Mouse (Mus musculus): Measurements from ENCODE around the gene 1700037H04Rik. TPM values are rescaled to one million over a fixed set of nuclear protein-coding genes. Genes with fewer than 3 reads are reported as not detected.

Gene 1700037H04Rik
- polyA plus RNA-seq, 1 experiment from 2014 or later, result 135 TPM

DNA sequence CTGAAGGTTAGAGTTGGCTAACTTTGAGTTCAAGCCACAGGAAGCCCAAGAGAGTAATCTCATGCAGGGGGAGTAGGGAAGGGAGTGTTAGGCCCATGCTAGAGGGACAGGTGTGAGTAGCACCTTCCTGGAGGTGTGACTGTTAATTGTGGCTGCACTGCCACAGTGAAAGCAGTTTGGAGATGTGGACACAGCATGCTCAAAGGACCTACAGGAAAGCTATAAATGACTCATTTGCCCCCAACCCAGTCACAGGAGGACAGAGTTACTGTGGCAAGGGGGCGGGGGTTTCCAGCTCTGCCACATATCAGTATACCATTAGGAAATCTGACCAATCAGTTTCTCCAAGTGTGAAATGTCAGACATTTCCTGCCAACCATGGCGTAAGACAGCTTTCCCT is 14.3 kb downstream of the 1700037H04Rik start:
- Histone ChIP-seq H3K4me3 (replicated peaks) (no peak overlapping the region), H3K36me3 (replicated peaks) (peaks cover 79% of the 10 kb centered on the region), H3K9ac (no peak overlapping the region), H3K27me3 (no peaks in the 10 kb centered on the region), H3K4me1 (replicated peaks) (peaks cover 28% of the 10 kb centered on the region), H3K27ac (replicated peaks) (no peak overlapping the region), H3K9me3 (replicated peaks) (no peaks in the 10 kb centered on the region), H3K4me2 (no peak overlapping the region)
- WGBS (ENCODE audit: insufficient replicate concordance), result 78% methylated on average over 2 of the region's 2 CpGs
- ATAC-seq (ENCODE audit: insufficient read depth), result no peak

DNA sequence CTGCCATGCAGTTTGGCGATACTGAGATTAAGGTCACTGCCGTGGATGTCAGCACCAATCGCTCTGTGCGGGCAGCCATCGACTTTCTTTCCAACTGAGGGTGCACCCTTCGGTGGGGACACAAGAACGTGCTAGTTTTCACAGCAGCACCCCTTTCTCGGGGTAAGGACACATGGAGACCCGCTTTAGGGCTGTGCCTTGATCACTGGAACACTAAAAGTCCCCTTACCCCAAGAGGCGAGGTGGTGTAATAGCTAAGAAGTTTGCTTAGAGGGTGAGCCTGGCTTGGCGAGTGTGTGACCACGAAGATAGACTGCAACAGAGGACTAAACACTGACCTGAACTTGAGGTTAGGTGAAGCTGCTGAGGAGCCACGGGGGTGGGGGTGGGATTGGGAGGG is 14.8 kb downstream of the 1700037H04Rik start:
- WGBS (ENCODE audit: insufficient replicate concordance), result 75% methylated on average over 13 of the region's 13 CpGs
- no peak for ATAC-seq (ENCODE audit: insufficient read depth)

DNA sequence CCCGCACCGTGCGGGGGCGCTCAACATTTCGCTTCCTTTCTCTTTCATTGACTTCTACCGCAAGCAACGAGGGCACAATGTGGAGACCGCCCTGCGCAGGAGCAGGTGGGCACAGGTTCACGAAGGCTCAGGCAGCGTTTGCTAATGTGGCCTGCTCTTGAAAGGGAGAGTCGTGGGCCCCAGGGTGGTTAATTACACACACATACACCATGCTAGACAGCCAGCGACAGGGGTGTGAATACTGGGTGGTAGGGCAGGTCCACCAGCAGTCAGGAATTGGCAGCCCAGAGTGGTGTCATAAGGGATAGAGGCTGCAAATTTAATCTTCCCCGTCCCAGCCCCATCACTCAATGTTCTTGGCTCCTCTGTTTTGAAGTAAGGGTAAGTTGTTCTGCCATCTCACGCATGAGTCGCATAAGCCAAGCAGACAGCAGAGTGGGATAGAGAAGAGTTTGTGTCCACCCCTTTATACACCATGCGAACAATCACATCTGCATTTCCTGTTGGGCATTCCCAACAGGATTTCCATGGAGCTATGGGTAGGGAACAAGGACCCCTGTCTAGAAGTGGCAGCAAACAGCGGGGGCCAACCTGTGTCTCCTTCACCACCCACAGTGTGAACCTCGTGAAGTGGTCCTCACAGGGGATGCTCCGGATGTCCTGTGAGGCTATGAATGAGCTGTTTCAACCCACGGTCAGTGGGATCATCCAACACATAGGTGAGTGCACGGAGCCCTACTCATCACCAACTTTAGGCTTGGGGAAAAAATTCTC is 16.7 kb downstream of the 1700037H04Rik start:
- no peak overlapping the region for H3K4me3 ChIP-seq (replicated peaks)
- H3K4me2 ChIP-seq, result peak overlapping the region; percentile 42
- WGBS (ENCODE audit: insufficient replicate concordance), result 79% methylated on average over 22 of the region's 22 CpGs
- H3K36me3 ChIP-seq (replicated peaks), result peaks cover 55% of the 10 kb centered on the region
- peak; percentile 10 for ATAC-seq (ENCODE audit: insufficient read depth)
- H3K27ac ChIP-seq (replicated peaks), result 0 out of 2 replicates have a peak overlapping the region, but pooled peaks have one; percentile 20
- H3K9ac ChIP-seq, result no peak overlapping the region
- peaks cover 43% of the 10 kb centered on the region for H3K4me1 ChIP-seq (replicated peaks)
- H3K9me3 ChIP-seq (replicated peaks), result no peaks in the 10 kb centered on the region
- no peaks in the 10 kb centered on the region for H3K27me3 ChIP-seq

More for the DNA sequence above, 14.8 kb downstream of the 1700037H04Rik start:
- H3K9ac ChIP-seq, result no peak overlapping the region
- no peak overlapping the region for H3K4me2 ChIP-seq
- no peaks in the 10 kb centered on the region for H3K27me3 ChIP-seq
- no peak overlapping the region for H3K4me3 ChIP-seq (replicated peaks)
- H3K4me1 ChIP-seq (replicated peaks), result peaks cover 31% of the 10 kb centered on the region
- peaks cover 75% of the 10 kb centered on the region for H3K36me3 ChIP-seq (replicated peaks)
- H3K27ac ChIP-seq (replicated peaks), result no peak overlapping the region
- H3K9me3 ChIP-seq (replicated peaks), result no peaks in the 10 kb centered on the region

DNA sequence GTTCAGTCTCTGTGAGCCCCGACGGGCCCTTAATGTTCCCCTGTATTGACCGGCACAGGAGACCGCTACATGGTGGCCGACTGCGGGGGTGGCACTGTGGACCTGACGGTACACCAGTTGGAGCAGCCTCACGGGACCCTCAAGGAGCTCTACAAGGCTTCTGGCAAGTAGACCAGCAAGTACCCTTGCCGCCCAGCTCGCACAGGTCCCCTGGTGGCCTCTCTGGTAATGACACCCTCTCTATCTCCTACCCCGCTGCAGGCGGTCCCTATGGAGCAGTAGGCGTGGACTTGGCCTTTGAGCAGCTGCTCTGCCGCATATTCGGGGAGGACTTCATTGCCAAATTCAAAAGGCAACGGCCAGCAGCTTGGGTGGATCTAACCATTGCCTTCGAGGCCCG is 17.3 kb downstream of the 1700037H04Rik start:
- Histone ChIP-seq H3K4me1 (replicated peaks) (peaks cover 47% of the 10 kb centered on the region), H3K36me3 (replicated peaks) (peaks cover 49% of the 10 kb centered on the region), H3K4me3 (replicated peaks) (no peak overlapping the region), H3K9me3 (replicated peaks) (no peaks in the 10 kb centered on the region), H3K4me2 (peak overlapping the region; percentile 42), H3K27ac (replicated peaks) (peak overlapping the region; percentile 48; the same call in 1 of the 2 replicates), H3K27me3 (no peaks in the 10 kb centered on the region), H3K9ac (no peak overlapping the region)
- WGBS (ENCODE audit: insufficient replicate concordance), result 25% methylated on average over 18 of the region's 18 CpGs
- peak; percentile 78 for ATAC-seq (ENCODE audit: insufficient read depth)

DNA sequence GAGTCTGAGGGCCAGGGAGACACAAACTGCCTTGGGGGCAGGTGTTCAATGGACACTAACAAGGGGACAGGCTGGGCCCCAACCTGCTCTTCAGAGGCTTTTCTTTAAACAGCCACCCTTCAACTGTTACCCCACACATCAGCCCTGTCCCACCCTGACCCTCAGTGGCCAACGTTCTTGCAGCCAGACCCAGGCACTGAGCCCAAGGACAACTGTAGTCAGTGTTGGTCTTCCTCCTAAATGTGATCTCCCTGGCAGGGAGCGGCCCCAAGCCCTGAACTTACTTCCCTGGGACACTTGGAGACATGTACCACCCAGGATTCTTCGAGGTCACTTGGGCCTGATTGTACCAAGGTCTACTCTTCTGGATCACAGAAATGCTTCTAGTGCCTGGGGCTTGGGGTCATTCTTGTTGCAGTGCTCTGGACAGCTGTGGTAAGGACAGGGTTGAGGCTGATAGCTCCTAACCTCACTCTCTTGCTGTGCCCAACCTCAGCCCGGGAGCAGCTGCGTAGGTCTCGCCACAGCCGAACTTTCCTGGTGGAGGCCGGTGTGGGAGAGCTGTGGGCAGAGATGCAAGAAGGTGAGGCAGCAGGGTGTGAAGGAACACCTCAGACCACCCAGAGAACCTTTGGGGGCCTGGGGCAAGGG is 18.4 kb downstream of the 1700037H04Rik start:
- Histone ChIP-seq H3K9me3 (replicated peaks) (no peaks in the 10 kb centered on the region), H3K4me2 (no peak overlapping the region), H3K9ac (no peak overlapping the region), H3K36me3 (replicated peaks) (peaks cover 38% of the 10 kb centered on the region), H3K4me1 (replicated peaks) (peaks cover 55% of the 10 kb centered on the region), H3K27me3 (no peaks in the 10 kb centered on the region), H3K27ac (replicated peaks) (no peak overlapping the region; the same call in 1 of the 2 replicates), H3K4me3 (replicated peaks) (no peak overlapping the region)
- WGBS (ENCODE audit: insufficient replicate concordance), result 84% methylated on average over 8 of the region's 8 CpGs
- ATAC-seq (ENCODE audit: insufficient read depth), result no peak

DNA sequence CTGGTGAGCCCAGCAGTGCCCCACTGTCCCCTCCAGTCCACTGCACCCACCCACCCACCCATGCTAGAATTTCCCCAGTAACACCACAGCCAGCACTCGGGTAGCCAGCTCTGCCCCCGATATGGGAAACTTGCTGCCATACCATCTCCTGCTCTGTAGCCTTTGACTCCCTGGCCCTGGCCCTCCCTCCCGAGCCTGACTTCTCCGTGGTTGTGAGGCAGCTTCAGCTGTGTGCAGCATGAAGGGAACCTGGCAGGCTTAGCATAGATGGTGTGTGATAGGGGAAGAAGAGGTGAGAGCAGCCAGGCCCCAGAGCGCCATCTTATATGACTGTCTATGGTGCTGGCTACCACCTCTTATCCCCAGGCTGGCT is 19.4 kb downstream of the 1700037H04Rik start:
- Histone ChIP-seq H3K27ac (replicated peaks) (peak overlapping the region; percentile 61; the same call in 1 of the 2 replicates), H3K9ac (no peak overlapping the region), H3K4me3 (replicated peaks) (no peak overlapping the region), H3K4me1 (replicated peaks) (peaks cover 63% of the 10 kb centered on the region), H3K4me2 (no peak overlapping the region), H3K27me3 (no peaks in the 10 kb centered on the region), H3K36me3 (replicated peaks) (peaks cover 29% of the 10 kb centered on the region), H3K9me3 (replicated peaks) (no peaks in the 10 kb centered on the region)
- WGBS (ENCODE audit: insufficient replicate concordance), result 64% methylated on average over 5 of the region's 5 CpGs
- no peak for ATAC-seq (ENCODE audit: insufficient read depth)

DNA sequence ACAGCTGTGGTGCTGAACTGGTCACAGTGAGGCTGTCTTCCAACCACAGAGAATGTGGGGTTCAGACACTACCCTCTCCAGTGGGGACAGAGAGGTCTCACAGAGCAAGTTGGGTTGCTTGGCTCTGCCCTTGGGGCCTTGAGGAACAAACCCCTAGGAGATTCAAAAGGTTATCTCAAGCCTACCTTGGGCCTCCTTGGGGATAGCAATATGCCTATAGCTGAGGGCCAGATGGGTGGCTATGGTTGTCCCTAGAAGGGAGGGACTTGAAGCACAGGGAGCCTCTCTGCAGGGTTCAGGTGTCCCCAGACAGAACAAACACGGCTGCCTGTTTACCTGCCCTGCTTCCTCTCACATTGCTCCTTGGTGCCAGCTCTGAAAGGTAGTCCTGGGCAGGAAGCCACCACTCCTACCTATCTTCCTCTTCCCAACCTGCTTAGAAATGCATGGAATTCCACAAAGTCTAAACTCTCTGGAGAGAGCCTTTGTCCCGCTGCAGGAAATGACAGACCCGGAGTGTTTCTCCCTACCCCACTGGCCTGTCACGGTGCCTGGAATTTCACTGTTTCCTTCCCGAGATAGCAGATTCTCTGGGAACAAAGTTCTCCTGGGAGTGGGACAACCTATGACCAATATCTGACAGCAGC is 19.9 kb downstream of the 1700037H04Rik start:
- H3K9ac ChIP-seq, result no peak overlapping the region
- H3K4me2 ChIP-seq, result no peak overlapping the region
- H3K27ac ChIP-seq (replicated peaks), result peak overlapping the region; percentile 61
- no peaks in the 10 kb centered on the region for H3K9me3 ChIP-seq (replicated peaks)
- no peak overlapping the region for H3K4me3 ChIP-seq (replicated peaks)
- no peaks in the 10 kb centered on the region for H3K27me3 ChIP-seq
- WGBS (ENCODE audit: insufficient replicate concordance), result 67% methylated on average over 5 of the region's 5 CpGs
- H3K36me3 ChIP-seq (replicated peaks), result peaks cover 24% of the 10 kb centered on the region
- H3K4me1 ChIP-seq (replicated peaks), result peaks cover 68% of the 10 kb centered on the region
- ATAC-seq (ENCODE audit: insufficient read depth), result no peak

DNA sequence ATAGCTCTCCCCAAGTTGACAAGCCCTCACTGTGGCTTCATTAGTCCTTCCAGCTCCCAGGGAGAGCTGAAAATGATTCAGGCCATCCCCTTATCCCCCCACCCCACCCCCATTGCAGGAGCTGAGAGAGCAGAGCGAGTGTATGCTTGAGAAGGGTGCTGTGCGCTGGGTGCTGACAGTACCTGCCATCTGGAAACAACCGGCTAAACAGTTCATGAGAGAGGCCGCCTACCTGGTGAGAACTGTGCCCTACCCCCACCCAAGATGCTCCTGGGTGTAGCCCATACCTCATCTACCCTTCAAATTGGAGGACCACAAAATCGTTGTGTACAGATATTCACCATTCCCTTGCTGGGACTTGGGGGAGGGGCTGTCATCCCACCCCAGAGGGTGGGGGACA is 20.6 kb downstream of the 1700037H04Rik start:
- ATAC-seq (ENCODE audit: insufficient read depth), result no peak
- 79% methylated on average over 5 of the region's 5 CpGs for WGBS (ENCODE audit: insufficient replicate concordance)
- H3K27me3 ChIP-seq, result no peaks in the 10 kb centered on the region
- peaks cover 76% of the 10 kb centered on the region for H3K4me1 ChIP-seq (replicated peaks)
- H3K27ac ChIP-seq (replicated peaks), result peak overlapping the region; percentile 29
- H3K36me3 ChIP-seq (replicated peaks), result peaks cover 16% of the 10 kb centered on the region
- H3K4me2 ChIP-seq, result no peak overlapping the region
- H3K4me3 ChIP-seq (replicated peaks), result no peak overlapping the region
- no peak overlapping the region for H3K9ac ChIP-seq
- H3K9me3 ChIP-seq (replicated peaks), result no peaks in the 10 kb centered on the region

DNA sequence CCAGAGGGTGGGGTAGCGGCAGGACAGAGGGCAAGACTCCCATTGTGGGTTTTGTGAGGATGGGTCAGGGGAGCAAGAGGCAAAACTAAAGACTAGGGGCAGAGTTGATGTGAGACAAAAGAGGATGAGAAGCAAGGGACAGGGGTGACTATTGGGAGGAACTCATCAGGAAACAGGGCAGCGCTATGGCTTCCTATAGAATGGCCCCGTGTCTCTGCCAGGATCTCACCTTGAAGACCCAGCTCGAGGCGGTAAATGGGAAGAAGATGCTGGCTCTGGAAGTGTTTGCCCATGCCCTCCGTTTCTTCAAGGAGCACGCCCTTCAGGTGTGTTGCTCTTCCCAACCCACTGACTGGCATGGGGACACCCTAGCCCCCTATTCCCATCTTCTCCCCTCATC is 21.1 kb downstream of the 1700037H04Rik start:
- H3K27ac ChIP-seq (replicated peaks), result peak overlapping the region; percentile 98; the same call in 1 of the 2 replicates
- H3K4me2 ChIP-seq, result no peak overlapping the region
- peaks cover 11% of the 10 kb centered on the region for H3K36me3 ChIP-seq (replicated peaks)
- no peak overlapping the region for H3K9ac ChIP-seq
- H3K4me1 ChIP-seq (replicated peaks), result peaks cover 81% of the 10 kb centered on the region
- ATAC-seq (ENCODE audit: insufficient read depth), result no peak
- no peak overlapping the region for H3K4me3 ChIP-seq (replicated peaks)
- WGBS (ENCODE audit: insufficient replicate concordance), result 85% methylated on average over 7 of the region's 7 CpGs
- H3K27me3 ChIP-seq, result no peaks in the 10 kb centered on the region
- no peaks in the 10 kb centered on the region for H3K9me3 ChIP-seq (replicated peaks)

DNA sequence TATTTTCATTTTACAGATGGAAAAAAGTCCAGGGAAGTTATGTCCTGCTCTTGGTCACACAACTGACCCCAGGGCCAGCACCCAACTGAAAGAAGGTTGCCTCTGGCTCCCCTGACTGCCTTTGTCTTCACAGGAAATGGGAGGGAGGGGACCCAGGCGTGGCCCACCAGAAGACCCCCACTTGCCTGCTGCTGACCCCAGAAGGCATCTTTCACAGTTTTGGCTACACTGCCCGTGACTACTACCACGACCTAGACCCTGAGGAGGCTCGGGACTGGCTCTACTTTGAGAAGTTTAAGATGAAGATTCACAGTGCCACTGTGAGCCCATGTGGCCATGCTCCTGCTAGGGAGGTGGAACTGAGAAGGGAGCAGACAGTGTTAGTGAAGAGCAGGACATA is 21.6 kb downstream of the 1700037H04Rik start:
- Histone ChIP-seq H3K4me3 (replicated peaks) (no peak overlapping the region), H3K27ac (replicated peaks) (peak overlapping the region; percentile 98), H3K4me2 (no peak overlapping the region), H3K9me3 (replicated peaks) (no peaks in the 10 kb centered on the region), H3K4me1 (replicated peaks) (peaks cover 82% of the 10 kb centered on the region), H3K9ac (no peak overlapping the region), H3K27me3 (no peaks in the 10 kb centered on the region), H3K36me3 (replicated peaks) (peaks cover 6% of the 10 kb centered on the region)
- 71% methylated on average over 4 of the region's 4 CpGs for WGBS (ENCODE audit: insufficient replicate concordance)
- ATAC-seq (ENCODE audit: insufficient read depth), result no peak

DNA sequence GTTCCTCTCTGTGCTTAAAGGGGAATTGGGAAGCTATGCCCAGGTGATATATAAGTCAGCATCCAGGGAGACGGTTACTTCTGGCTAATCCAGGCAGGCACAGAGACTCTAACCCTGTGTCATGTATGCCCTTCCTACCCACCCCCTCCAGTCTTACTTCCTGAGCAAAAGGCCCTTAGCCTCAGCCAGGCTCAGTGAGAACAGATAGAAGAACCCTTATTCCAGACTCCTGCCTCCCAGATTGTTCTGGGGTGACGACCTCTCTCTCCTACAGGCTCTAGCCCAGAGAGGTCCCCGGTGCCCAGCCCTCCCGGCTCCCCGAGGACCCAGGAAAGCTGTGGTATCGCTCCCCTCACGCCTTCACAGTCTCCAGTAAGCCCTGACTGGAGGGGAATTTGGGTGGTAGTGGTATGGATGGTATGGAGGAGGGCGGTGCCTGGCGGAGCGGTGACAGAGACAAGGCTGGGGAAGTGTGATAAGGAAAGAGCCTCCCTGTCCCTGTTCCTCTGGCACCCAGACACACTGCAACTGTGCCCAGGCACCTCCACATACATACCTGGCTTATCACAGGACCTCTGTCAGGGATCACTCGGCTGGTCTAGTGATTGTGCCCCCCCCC is 24.3 kb downstream of the 1700037H04Rik start:
- H3K9me3 ChIP-seq (replicated peaks), result no peaks in the 10 kb centered on the region
- peak overlapping the region; percentile 14 for H3K4me3 ChIP-seq (replicated peaks)
- H3K36me3 ChIP-seq (replicated peaks), result no peaks in the 10 kb centered on the region
- H3K27ac ChIP-seq (replicated peaks), result peak overlapping the region; percentile 98
- H3K4me2 ChIP-seq, result peak overlapping the region; percentile 72
- 11% methylated on average over 11 of the region's 11 CpGs for WGBS (ENCODE audit: insufficient replicate concordance)
- no peaks in the 10 kb centered on the region for H3K27me3 ChIP-seq
- peak overlapping the region; percentile 67 for H3K9ac ChIP-seq
- peaks cover 78% of the 10 kb centered on the region for H3K4me1 ChIP-seq (replicated peaks)
- peak; percentile 100 for ATAC-seq (ENCODE audit: insufficient read depth)
